Mouse (Mus musculus) testis, adult 2 months (tissue): ENCODE measurements around the gene Svip. TPM values are rescaled to one million over a fixed set of nuclear protein-coding genes. Genes with fewer than 3 reads are reported as not detected.

Experiments used
- H3K27ac ChIP-seq: fragments of 200-500 bp; 2 replicates; pipeline ENCODE4 v1.5.1; 2012; ENCODE audit warnings: low read depth, low read length; ENCODE audit not compliant: control insufficient read depth, insufficient read depth
- H3K27me3 ChIP-seq: fragments of 200-500 bp; 2 replicates; pipeline ENCODE4 v1.6.1; 2012; ENCODE audit warnings: mild to moderate bottlenecking, low read length, moderate library complexity; ENCODE audit not compliant: control insufficient read depth, insufficient read depth
- H3K36me3 ChIP-seq: fragments of 200-500 bp; 2 replicates; pipeline ENCODE4 v1.6.1; 2012; ENCODE audit warnings: mild to moderate bottlenecking, low read length; ENCODE audit not compliant: control insufficient read depth, insufficient read depth
- H3K4me1 ChIP-seq: fragments of 200-500 bp; 2 replicates; pipeline ENCODE4 v1.6.1; 2012; ENCODE audit warnings: low read length; ENCODE audit not compliant: control insufficient read depth, insufficient read depth
- H3K4me3 ChIP-seq: fragments of 200-500 bp; 2 replicates; pipeline ENCODE4 v1.5.1; 2012; ENCODE audit warnings: low read depth, mild to moderate bottlenecking, low read length, moderate library complexity, mixed read lengths; ENCODE audit not compliant: control insufficient read depth
- CTCF ChIP-seq: fragments of 200-500 bp; IDR thresholded peaks from 2 replicates; pipeline ENCODE4 v1.5.1; 2012; ENCODE audit warnings: low read depth, mild to moderate bottlenecking, inconsistent platforms, low read length, moderate library complexity; ENCODE audit not compliant: control insufficient read depth, insufficient read depth, insufficient replicate concordance
- POLR2A ChIP-seq: fragments of 200-500 bp; IDR thresholded peaks from 2 replicates; pipeline ENCODE4 v1.6.1; 2012; ENCODE audit warnings: low read depth, mild to moderate bottlenecking, inconsistent platforms, low read length, moderate library complexity; ENCODE audit not compliant: control insufficient read depth
- polyA plus RNA-seq: library from polyadenylated mRNA; depleted of rRNA; stranded (reverse); fragments of >200 nt; gene quantifications from 2 replicates; pipeline ENCODE4 v1.2.3, GENCODE M21; 2012; rRNA removed

Svip gene
- polyA plus RNA-seq, 1 experiment = 262 TPM

DNA sequence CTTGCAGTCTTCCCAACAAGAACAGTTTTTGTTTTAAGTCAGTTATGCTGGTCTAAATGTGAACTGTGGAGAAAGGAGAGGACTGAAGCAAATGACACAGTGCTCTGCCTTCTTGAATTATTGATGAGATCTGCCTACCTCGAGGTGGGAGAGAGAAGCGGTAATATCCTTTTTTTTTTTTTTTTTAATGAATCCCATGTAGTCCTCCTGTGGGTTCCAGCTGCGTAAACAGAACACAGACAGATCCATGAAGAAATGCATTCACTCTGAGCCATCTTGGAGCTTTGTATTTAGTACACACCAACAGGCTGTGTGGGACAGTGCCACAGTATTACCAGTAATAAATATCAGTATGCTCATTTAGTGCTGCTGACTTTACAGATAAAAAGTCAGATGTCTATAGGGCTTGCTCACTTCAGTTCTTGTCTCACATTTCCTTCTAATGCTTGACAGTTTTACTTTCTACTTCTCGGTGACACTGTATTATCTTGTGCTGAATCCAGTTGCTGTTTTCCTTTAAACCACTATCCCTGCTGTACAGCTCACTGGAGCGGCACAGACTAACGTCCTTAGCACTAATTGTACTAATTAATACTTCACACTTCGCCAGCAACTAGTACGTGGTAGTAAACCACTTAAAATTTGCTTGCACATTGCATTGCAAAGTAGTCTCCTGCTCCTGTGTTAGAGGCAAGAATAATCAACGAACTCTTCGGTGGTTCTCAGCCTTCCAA lies 43.4 kb downstream of the Svip start:
- no peaks in the 10 kb centered on the region for H3K27me3 ChIP-seq
- no peaks in the 10 kb centered on the region for H3K4me1 ChIP-seq
- H3K4me3 ChIP-seq = no peak overlapping the region
- H3K27ac ChIP-seq = no peak overlapping the region
- TF ChIP-seq CTCF (no peak), POLR2A (no peak)
- H3K36me3 ChIP-seq = no peaks in the 10 kb centered on the region

DNA sequence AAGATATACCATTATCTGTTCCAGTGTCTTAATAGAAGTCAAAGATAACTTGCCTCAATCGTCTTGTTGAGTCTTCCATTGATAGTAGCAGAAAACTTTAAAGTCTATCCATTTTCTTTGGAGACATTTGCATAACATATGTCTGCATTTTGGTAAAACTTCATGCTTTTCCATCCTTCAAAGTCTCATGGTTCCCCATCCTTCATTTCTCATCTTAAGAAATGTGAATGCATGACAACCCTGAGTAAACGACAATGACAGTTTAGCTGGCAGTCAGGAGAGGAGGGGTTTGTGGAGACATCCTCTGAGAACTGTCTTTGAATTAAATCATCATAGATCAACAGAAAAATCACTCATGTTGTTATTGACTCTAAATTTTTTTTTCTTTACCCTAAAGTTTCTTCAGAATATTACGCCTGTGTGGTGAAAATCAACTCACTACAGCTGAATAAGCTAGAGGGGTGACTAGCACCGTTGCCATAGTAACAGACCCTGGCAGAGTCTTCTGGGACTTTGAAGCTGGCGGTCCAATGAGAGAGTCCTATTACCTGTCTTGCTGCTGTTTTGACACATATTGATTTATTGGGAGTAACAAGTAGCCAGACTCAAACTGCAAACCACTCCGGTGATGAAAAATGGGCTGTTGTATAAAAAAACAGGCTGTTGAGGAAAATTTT lies 45.0 kb downstream of the Svip start:
- Histone ChIP-seq H3K36me3 (no peaks in the 10 kb centered on the region), H3K27me3 (no peaks in the 10 kb centered on the region), H3K4me1 (no peaks in the 10 kb centered on the region), H3K4me3 (no peak overlapping the region), H3K27ac (no peak overlapping the region)
- no peak for TF ChIP-seq CTCF

DNA sequence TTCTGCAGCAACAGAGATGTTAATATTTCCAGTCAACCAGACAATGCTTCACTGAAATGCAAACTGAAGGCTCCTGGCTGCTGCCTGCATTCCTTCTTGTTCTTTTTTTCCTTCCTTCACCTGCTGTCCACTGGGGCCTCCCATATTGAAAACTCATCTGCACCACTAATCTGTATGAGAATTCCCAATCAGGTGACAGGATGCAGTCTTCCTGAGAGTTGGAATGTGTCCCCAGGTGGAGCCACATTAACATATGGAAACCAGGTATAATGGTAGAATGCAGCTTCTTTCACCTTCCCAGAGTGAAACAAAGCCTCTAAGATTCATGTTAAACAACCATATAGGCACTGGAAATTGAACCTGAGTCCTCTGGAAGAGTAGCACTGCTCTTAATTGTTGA lies 48.1 kb downstream of the Svip start:
- H3K27ac ChIP-seq = no peak overlapping the region
- TF ChIP-seq CTCF (no peak), POLR2A (no peak)

DNA sequence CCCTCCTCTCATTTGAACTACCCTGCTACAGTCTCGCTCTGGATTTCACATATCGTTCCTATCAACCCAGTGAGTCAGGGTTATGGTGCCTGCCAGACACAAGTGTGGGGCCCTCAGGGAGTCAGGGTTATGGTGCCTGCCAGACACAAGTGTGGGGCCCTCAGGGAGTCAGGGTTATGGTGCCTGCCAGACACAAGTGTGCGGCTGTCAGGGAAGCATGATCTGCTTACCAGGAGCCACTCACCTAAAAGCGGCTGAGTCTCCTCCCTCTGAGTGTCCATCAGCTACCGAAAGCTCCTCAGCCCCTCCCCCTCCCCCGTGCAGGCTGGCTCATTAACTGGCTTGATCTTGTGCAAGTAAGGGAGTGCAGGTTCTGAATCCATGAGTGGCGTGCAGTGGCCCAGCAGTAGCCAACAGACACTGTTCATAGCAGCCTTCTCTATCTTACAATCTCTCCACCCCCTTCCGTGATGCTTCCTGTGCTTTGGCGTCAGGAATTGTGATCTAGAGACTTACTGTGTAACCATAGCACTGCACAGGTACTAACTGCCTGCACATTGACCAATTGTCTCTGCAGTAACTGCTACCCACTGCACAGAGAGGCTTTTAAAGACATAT lies 50.3 kb downstream of the Svip start:
- H3K4me3 ChIP-seq = no peak overlapping the region
- TF ChIP-seq CTCF (no peak), POLR2A (no peak)

More for the DNA sequence above, 48.1 kb downstream of the Svip start:
- Histone ChIP-seq H3K27me3 (no peaks in the 10 kb centered on the region), H3K4me1 (no peaks in the 10 kb centered on the region), H3K4me3 (no peak overlapping the region), H3K36me3 (peaks cover 1% of the 10 kb centered on the region)

More for the DNA sequence above, 50.3 kb downstream of the Svip start:
- Histone ChIP-seq H3K36me3 (peaks cover 2% of the 10 kb centered on the region), H3K27ac (no peak overlapping the region), H3K4me1 (no peaks in the 10 kb centered on the region), H3K27me3 (no peaks in the 10 kb centered on the region)

Other genes starting within 250 kb of the Svip start
- gene Gas2, start 144.0 kb downstream of the Svip start, polyA plus RNA-seq = 3.9 and 4.7 TPM in 2 replicates
- 1.3 and 1.7 TPM in 2 replicates for gene Fancf, start 143.8 kb downstream of the Svip start, polyA plus RNA-seq
- 278 and 386 TPM in 2 replicates for gene 1700015G11Rik, start 9.7 kb upstream of the Svip start, polyA plus RNA-seq